Mouse (Mus musculus) CH12.LX (cell line): ENCODE data around the gene Prpsap2. TPM values are rescaled to one million over a fixed set of nuclear protein-coding genes. Genes with fewer than 3 reads are reported as not detected.
A peak's percentile ranks its signal among the peaks of the same experiment; 100 is the strongest.

ENCODE experiments used
- DNase-seq: peaks from one replicate; pipeline ENCODE4 v3.0.0-alpha.2; 2013; ENCODE audit errors: extremely low read depth
- H3K27ac ChIP-seq: 2 replicates; pipeline ENCODE4 v1.5.1; 2012; ENCODE audit warnings: low read depth, mild to moderate bottlenecking, control low read depth, moderate library complexity; ENCODE audit not compliant: insufficient read depth
- H3K27me3 ChIP-seq: replicated peaks from 2 replicates; pipeline ENCODE3; 2012; ENCODE audit warnings: inconsistent platforms
- H3K36me3 ChIP-seq, 2 experiments: replicated peaks in 1 of 2; 2 replicates each; pipeline versions ENCODE3 to v1.6.1; 2012; ENCODE audit warnings: inconsistent platforms in 1 of 2, low read length in 1 of 2, mild to moderate bottlenecking in 1 of 2, mixed read lengths in 1 of 2, moderate library complexity in 1 of 2; ENCODE audit not compliant: control insufficient read depth in 1 of 2, insufficient read depth in 1 of 2
- H3K4me1 ChIP-seq, 2 experiments: 2 replicates each; pipeline ENCODE4 v1.6.1; 2012; ENCODE audit warnings: inconsistent platforms in 1 of 2, moderate library complexity in 1 of 2; ENCODE audit not compliant: insufficient read depth in 2 of 2, control insufficient read depth in 1 of 2
- H3K4me2 ChIP-seq: 2 replicates; pipeline ENCODE4 v1.6.1; 2012; ENCODE audit warnings: low read depth, mild to moderate bottlenecking, control low read depth; ENCODE audit not compliant: poor library complexity, insufficient read depth, severe bottlenecking
- H3K4me3 ChIP-seq, 3 experiments: fragments of 150-350 bp in 1 of 3; sonication (generic) in 1 of 3; replicated peaks in 1 of 3; 2 replicates each; pipeline versions ENCODE3 to v1.5.1; 2011 to 2012; ENCODE audit warnings: low read depth in 2 of 3, low read length in 2 of 3, mild to moderate bottlenecking in 2 of 3, moderate library complexity in 2 of 3, control low read depth in 1 of 3, improper control_type of control experiment in 1 of 3, inconsistent platforms in 1 of 3, mixed read lengths in 1 of 3; ENCODE audit not compliant: poor library complexity in 1 of 3
- H3K79me2 ChIP-seq: replicated peaks from 2 replicates; pipeline ENCODE4 v1.6.1; 2012; ENCODE audit warnings: mild to moderate bottlenecking, moderate library complexity; ENCODE audit not compliant: control insufficient read depth, poor library complexity, insufficient read depth, severe bottlenecking; ENCODE audit errors: extremely low read depth
- H3K9ac ChIP-seq: 2 replicates; pipeline ENCODE4 v1.6.1; 2012; ENCODE audit warnings: low read depth, mild to moderate bottlenecking, control low read depth, moderate library complexity; ENCODE audit not compliant: insufficient read depth
- H3K9me3 ChIP-seq: replicated peaks from 2 replicates; pipeline ENCODE3; 2012; ENCODE audit warnings: low read length, inconsistent platforms, mixed read lengths
- BHLHE40 ChIP-seq: IDR thresholded peaks from 2 replicates; pipeline ENCODE4 v1.6.1; 2011; ENCODE audit warnings: mild to moderate bottlenecking, low read depth, low read length, improper control_type of control experiment
- CHD1 ChIP-seq: IDR thresholded peaks from 2 replicates; pipeline ENCODE4 v1.6.1; 2012; ENCODE audit warnings: low read depth, low read length, improper control_type of control experiment, inconsistent platforms
- CHD2 ChIP-seq: IDR thresholded peaks from 2 replicates; pipeline ENCODE4 v1.6.1; 2011; ENCODE audit warnings: low read length, improper control_type of control experiment
- CTCF ChIP-seq, 2 experiments: IDR thresholded peaks in 1 of 2; conservative IDR thresholded peaks in 1 of 2; 2 replicates each; pipeline ENCODE4 v1.5.1; 2011 to 2012; ENCODE audit warnings: low read depth in 2 of 2, low read length in 2 of 2, improper control_type of control experiment in 1 of 2, inconsistent platforms in 1 of 2, mild to moderate bottlenecking in 1 of 2, moderate library complexity in 1 of 2
- E2F4 ChIP-seq: IDR thresholded peaks from 2 replicates; pipeline ENCODE4 v1.6.1; 2011; ENCODE audit warnings: low read depth, low read length, improper control_type of control experiment; ENCODE audit not compliant: insufficient replicate concordance
- ELF1 ChIP-seq: IDR thresholded peaks from 2 replicates; pipeline ENCODE4 v1.6.1; 2014; ENCODE audit warnings: low read depth, mild to moderate bottlenecking, inconsistent platforms, low read length, improper control_type of control experiment
- EP300 ChIP-seq: IDR thresholded peaks from 2 replicates; pipeline ENCODE4 v1.6.1; 2011; ENCODE audit warnings: low read length, improper control_type of control experiment
- ETS1 ChIP-seq: conservative IDR thresholded peaks from 2 replicates; pipeline ENCODE4 v1.6.1; 2012; ENCODE audit warnings: low read depth, mild to moderate bottlenecking, inconsistent platforms, low read length, improper control_type of control experiment, moderate library complexity
- GABPA ChIP-seq: IDR thresholded peaks from 2 replicates; pipeline ENCODE4 v1.6.1; 2012; ENCODE audit warnings: low read depth, low read length, improper control_type of control experiment, inconsistent platforms; ENCODE audit not compliant: insufficient replicate concordance
- HCFC1 ChIP-seq: IDR thresholded peaks from 2 replicates; pipeline ENCODE4 v1.6.1; 2012; ENCODE audit warnings: low read depth, mild to moderate bottlenecking, inconsistent platforms, low read length, improper control_type of control experiment
- IRF4 ChIP-seq: IDR thresholded peaks from 2 replicates; pipeline ENCODE4 v1.6.1; 2014; ENCODE audit warnings: low read depth, mild to moderate bottlenecking, inconsistent platforms, low read length, improper control_type of control experiment
- JUN ChIP-seq: IDR thresholded peaks from 2 replicates; pipeline ENCODE4 v1.6.1; 2011; ENCODE audit warnings: low read depth, mild to moderate bottlenecking, low read length, improper control_type of control experiment, moderate library complexity; ENCODE audit not compliant: insufficient read depth
- JUND ChIP-seq: conservative IDR thresholded peaks from 2 replicates; pipeline ENCODE4 v1.6.1; 2011; ENCODE audit warnings: low read depth, low read length, improper control_type of control experiment
- KAT2A ChIP-seq: IDR thresholded peaks from 2 replicates; pipeline ENCODE4 v1.6.1; 2012; ENCODE audit warnings: low read length, improper control_type of control experiment, inconsistent platforms; ENCODE audit not compliant: insufficient replicate concordance
- MAFK ChIP-seq: IDR thresholded peaks from 2 replicates; pipeline ENCODE4 v1.6.1; 2011; ENCODE audit warnings: low read length, improper control_type of control experiment; ENCODE audit not compliant: insufficient replicate concordance
- MAX ChIP-seq: IDR thresholded peaks from 2 replicates; pipeline ENCODE4 v1.6.1; 2011; ENCODE audit warnings: low read length, improper control_type of control experiment
- MAZ ChIP-seq: IDR thresholded peaks from 2 replicates; pipeline ENCODE4 v1.6.1; 2012; ENCODE audit warnings: low read depth, mild to moderate bottlenecking, inconsistent platforms, low read length, improper control_type of control experiment, moderate library complexity
- MEF2A ChIP-seq: IDR thresholded peaks from 2 replicates; pipeline ENCODE4 v1.6.1; 2014; ENCODE audit warnings: low read depth, mild to moderate bottlenecking, inconsistent platforms, low read length, improper control_type of control experiment, borderline replicate concordance
- MXI1 ChIP-seq: IDR thresholded peaks from 2 replicates; pipeline ENCODE4 v1.6.1; 2011; ENCODE audit warnings: mild to moderate bottlenecking, low read depth, low read length, improper control_type of control experiment
- MYC ChIP-seq: IDR thresholded peaks from 2 replicates; pipeline ENCODE4 v1.6.1; 2011; ENCODE audit warnings: low read depth, mild to moderate bottlenecking, improper control_type of control experiment, low read length
- NELFE ChIP-seq: IDR thresholded peaks from 2 replicates; pipeline ENCODE4 v1.6.1; 2011; ENCODE audit warnings: low read depth, low read length, improper control_type of control experiment
- NRF1 ChIP-seq: IDR thresholded peaks from 2 replicates; pipeline ENCODE4 v1.6.1; 2014; ENCODE audit warnings: low read depth, mild to moderate bottlenecking, inconsistent platforms, low read length, improper control_type of control experiment, moderate library complexity
- PAX5 ChIP-seq: IDR thresholded peaks from 2 replicates; pipeline ENCODE4 v1.6.1; 2012; ENCODE audit warnings: low read length, inconsistent platforms, mixed read lengths
- POLR2A ChIP-seq: IDR thresholded peaks from 2 replicates; pipeline ENCODE4 v1.6.1; 2011; ENCODE audit warnings: low read depth, mild to moderate bottlenecking, improper control_type of control experiment, low read length
- POLR2AphosphoS2 ChIP-seq: IDR thresholded peaks from 2 replicates; pipeline ENCODE4 v1.6.1; 2011; ENCODE audit warnings: low read depth, low read length, improper control_type of control experiment
- RAD21 ChIP-seq: IDR thresholded peaks from 2 replicates; pipeline ENCODE4 v1.6.1; 2011; ENCODE audit warnings: low read depth, mild to moderate bottlenecking, low read length, improper control_type of control experiment, moderate library complexity
- RCOR1 ChIP-seq: conservative IDR thresholded peaks from 2 replicates; pipeline ENCODE4 v1.6.1; 2012; ENCODE audit warnings: low read depth, mild to moderate bottlenecking, inconsistent platforms, low read length, improper control_type of control experiment
- SIN3A ChIP-seq: IDR thresholded peaks from 2 replicates; pipeline ENCODE4 v1.6.1; 2012; ENCODE audit warnings: low read length, improper control_type of control experiment, inconsistent platforms
- SMC3 ChIP-seq: IDR thresholded peaks from 2 replicates; pipeline ENCODE4 v1.6.1; 2011; ENCODE audit warnings: low read depth, low read length, improper control_type of control experiment
- TBP ChIP-seq: conservative IDR thresholded peaks from 2 replicates; pipeline ENCODE4 v1.6.1; 2011; ENCODE audit warnings: low read depth, low read length, improper control_type of control experiment
- TCF12 ChIP-seq: IDR thresholded peaks from 2 replicates; pipeline ENCODE4 v1.6.1; 2014; ENCODE audit warnings: low read depth, mild to moderate bottlenecking, inconsistent platforms, low read length, improper control_type of control experiment
- UBTF ChIP-seq: IDR thresholded peaks from 2 replicates; pipeline ENCODE4 v1.6.1; 2012; ENCODE audit warnings: low read depth, mild to moderate bottlenecking, inconsistent platforms, low read length, improper control_type of control experiment, moderate library complexity
- USF1 ChIP-seq: IDR thresholded peaks from 2 replicates; pipeline ENCODE4 v1.6.1; 2014; ENCODE audit warnings: low read depth, mild to moderate bottlenecking, inconsistent platforms, low read length, improper control_type of control experiment
- USF2 ChIP-seq: conservative IDR thresholded peaks from 2 replicates; pipeline ENCODE4 v1.6.1; 2011; ENCODE audit warnings: low read depth, low read length, improper control_type of control experiment
- ZC3H11A ChIP-seq: IDR thresholded peaks from 2 replicates; pipeline ENCODE4 v1.6.1; 2012; ENCODE audit warnings: low read depth, mild to moderate bottlenecking, inconsistent platforms, low read length, improper control_type of control experiment
- ZKSCAN1 ChIP-seq: IDR thresholded peaks from 2 replicates; pipeline ENCODE4 v1.6.1; 2012; ENCODE audit warnings: low read depth, inconsistent platforms, low read length, improper control_type of control experiment, borderline replicate concordance
- ZMIZ1 ChIP-seq: IDR thresholded peaks from 2 replicates; pipeline ENCODE4 v1.6.1; 2012; ENCODE audit warnings: low read depth, mild to moderate bottlenecking, inconsistent platforms, low read length, improper control_type of control experiment
- ZNF384 ChIP-seq: IDR thresholded peaks from 2 replicates; pipeline ENCODE4 v1.6.1; 2012; ENCODE audit warnings: low read depth, low read length, improper control_type of control experiment, inconsistent platforms
- dilution Hi-C: fragments of 300-500 bp; cut with MboI; formaldehyde crosslinking; loops from 2 replicates; pipeline ENCODE4 v1.14.3; 2020; ENCODE audit warnings: low sequenced_read_pairs; ENCODE audit not compliant: extremely low pct_unique_long_range_greater_than_20kb, extremely low pct_ligation_motif_present
- in situ Hi-C: fragments of 300-500 bp; cut with MboI; formaldehyde crosslinking; loops from 3 replicates; pipeline ENCODE4 v1.14.3; 2019; ENCODE audit warnings: low sequenced_read_pairs, low pct_ligation_motif_present, low pct_unique_long_range_greater_than_20kb, mixed read lengths
- polyA plus RNA-seq: library from polyadenylated mRNA; unstranded; fragments of >175 nt; gene quantifications from 2 replicates; pipeline ENCODE4 v1.2.1, GENCODE M21; 2012; ENCODE audit warnings: low read depth; ENCODE audit not compliant: insufficient read length
- total RNA-seq, 2 experiments: library from RNA; depleted of rRNA; stranded (reverse); fragments of 300-350 nt in 1 of 2; fragments of >200 nt in 1 of 2; gene quantifications; 2 replicates each; pipeline ENCODE4 v1.2.3; 2012 to 2014

The Prpsap2 gene
- total and polyA plus RNA-seq, 3 experiments: 67.5 to 150 (median 85.6) TPM

DNA sequence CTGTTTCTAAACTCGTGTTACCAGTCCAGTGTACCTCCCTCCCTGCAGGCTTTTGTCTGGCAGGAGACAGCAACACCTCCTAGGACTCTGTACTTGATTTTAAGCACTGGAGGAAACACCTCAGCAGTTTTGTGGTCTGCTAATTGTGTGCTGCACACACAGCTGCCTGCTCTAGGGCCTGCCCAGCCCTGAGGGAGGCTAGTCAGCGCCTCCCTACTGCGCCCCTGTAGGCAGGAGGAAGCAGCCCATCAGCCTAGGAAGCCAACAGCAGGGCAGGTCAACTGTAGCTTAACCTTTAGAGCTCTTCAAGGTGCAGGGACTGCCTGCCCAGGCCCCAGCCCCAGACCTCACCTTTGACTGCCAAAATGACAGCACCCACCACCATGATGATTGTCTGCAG lies 53.0 kb downstream of the Prpsap2 start:
- dilution Hi-C loops (no loop called here), in situ Hi-C loops (no loop called here)
- Histone ChIP-seq H3K36me3 (peaks cover 41 to 47% of the 10 kb centered on the region in 2 experiments), H3K27me3 (no peaks in the 10 kb centered on the region), H3K27ac (peak overlapping the region; percentile 73), H3K79me2 (no peaks in the 10 kb centered on the region), H3K4me3 (no peak overlapping the region), H3K9me3 (no peaks in the 10 kb centered on the region), H3K4me1 (peaks cover 48 to 99% of the 10 kb centered on the region in 2 experiments), H3K9ac (no peak overlapping the region), H3K4me2 (no peak overlapping the region)
- peak; percentile 89 for DNase-seq
- TF ChIP-seq SIN3A (peak; percentile 69), POLR2A (peak; percentile 27), USF1 (no peak), HCFC1 (peak; percentile 34; the same call in 1 of the 2 replicates), UBTF (peak; percentile 66; the same call in 1 of the 2 replicates), EP300 (peak; percentile 61), CHD1 (0 out of 2 replicates have a peak, but pooled peaks have one; percentile 24), E2F4 (no peak), CHD2 (no peak), USF2 (no peak), JUND (no peak), MEF2A (no peak; the same call in 1 of the 2 replicates), IRF4 (peak; percentile 51), ZMIZ1 (no peak; the same call in 1 of the 2 replicates), ZKSCAN1 (no peak), TBP (no peak), RAD21 (peak; percentile 50), MYC (no peak), KAT2A (0 out of 2 replicates have a peak, but pooled peaks have one; percentile 39), MAZ (0 out of 2 replicates have a peak, but pooled peaks have one; percentile 61), GABPA (no peak), ETS1 (peak; percentile 52), ZNF384 (no peak), PAX5 (no peak), SMC3 (peak; percentile 53), ZC3H11A (no peak), CTCF (conservative IDR thresholded peaks at IDR 0.05 in 1 of 2, IDR thresholded peaks at IDR 0.05 in 1 of 2; ENCODE audit: low read depth in 2 of 2, low read length in 2 of 2) (peak in 1 of 2 experiments; percentile 67; a peak in 2 of 4 replicates), ELF1 (peak; percentile 64), RCOR1 (no peak), TCF12 (peak; percentile 65; the same call in 1 of the 2 replicates), POLR2AphosphoS2 (peak; percentile 27; the same call in 1 of the 2 replicates), MXI1 (no peak), BHLHE40 (peak; percentile 78), NELFE (0 out of 2 replicates have a peak, but pooled peaks have one; percentile 30), JUN (no peak), MAX (peak; percentile 65; the same call in 1 of the 2 replicates), MAFK (no peak; the same call in none of the 2 replicates), NRF1 (no peak)
